Mouse (Mus musculus) Patski (cell line): ENCODE data around the gene Pabpc6. TPM values are rescaled to one million over a fixed set of nuclear protein-coding genes. Genes with fewer than 3 reads are reported as not detected.

Experiments used
- ATAC-seq: fragments of 100-300 bp; one replicate; pipeline ENCODE4 v1.8.0; 2021
- CTCF ChIA-PET: fragments of 350-600 bp; sonication (Branson Sonifier 250); formaldehyde crosslinking; loops from one replicate; lab custom pipeline; 2022; ENCODE audit warnings: inconsistent platforms; lab: Charles Lee
- POLR2A ChIA-PET: fragments of 350-600 bp; sonication (Branson Sonifier 250); formaldehyde crosslinking; loops from one replicate; lab custom pipeline; 2022; ENCODE audit warnings: antibody characterized with exemption, inconsistent platforms; lab: Charles Lee
- DNase-seq: peaks from one replicate; pipeline ENCODE4 v3.0.0-alpha.2; 2011; ENCODE audit warnings: low read depth, low spot score
- H3K27me3 ChIP-seq: fragments of 371-371 bp; one replicate; pipeline ENCODE4 v1.5.1; 2021
- CTCF ChIP-seq: fragments of 100-300 bp; IDR thresholded peaks from one replicate; pipeline ENCODE4 v1.5.1; 2021
- in situ Hi-C: fragments of 300-500 bp; cut with MboI; formaldehyde crosslinking; loops from 3 replicates; pipeline ENCODE4 v1.11.1; 2018; ENCODE audit warnings: low pct_unique_long_range_greater_than_20kb, mixed read lengths
- polyA plus RNA-seq: library from polyadenylated mRNA; unstranded; gene quantifications from one replicate; pipeline ENCODE4 v1.2.3, GENCODE M21; 2021

The Pabpc6 gene
- polyA plus RNA-seq, 1 experiment from 2014 or later = not detected

GRCm38 (mm10) chr17:9654155-9654554 is 15.4 kb downstream of the Pabpc6 start:
- H3K27me3 ChIP-seq = no peaks in the 10 kb centered on the region
- no peak for ATAC-seq
- ChIA-PET POLR2A (no interaction called here), CTCF (no interaction called here)
- no peak for DNase-seq
- in situ Hi-C loops = no loop called here
- TF ChIP-seq CTCF = no peak

GRCm38 (mm10) chr17:9647644-9648043 is 21.9 kb downstream of the Pabpc6 start:
- peaks cover 5% of the 10 kb centered on the region for H3K27me3 ChIP-seq
- ChIA-PET POLR2A (no interaction called here), CTCF (interaction anchor here (1.1 kb wide), 1 partner anchor 11 kb away, joined by 3 read pairs; no protein-coding TSS in a partner anchor)
- no peak for TF ChIP-seq CTCF
- ATAC-seq (no peak), DNase-seq (no peak)
- in situ Hi-C loops = no loop called here

GRCm38 (mm10) chr17:9643657-9644180 is 25.8 kb downstream of the Pabpc6 start:
- no peak for ATAC-seq
- ChIA-PET CTCF (no interaction called here), POLR2A (no interaction called here)
- DNase-seq = no peak
- TF ChIP-seq CTCF = no peak
- H3K27me3 ChIP-seq = peaks cover 9% of the 10 kb centered on the region
- in situ Hi-C loops = no loop called here

- in situ Hi-C loops = no loop called here
- ATAC-seq (no peak), DNase-seq (no peak)
- CTCF ChIA-PET = interaction anchor here (1.1 kb wide), 1 partner anchor 10 kb away, joined by 3 read pairs; no protein-coding TSS in a partner anchor
- POLR2A ChIA-PET = no interaction called here
- TF ChIP-seq CTCF = no peak
- H3K27me3 ChIP-seq = no peaks in the 10 kb centered on the region
Measured at GRCm38 (mm10) chr17:9637011-9637410, 32.5 kb downstream of the Pabpc6 start.

GRCm38 (mm10) chr17:9632579-9633252 is 36.8 kb downstream of the Pabpc6 start:
- ATAC-seq (no peak), DNase-seq (no peak)
- ChIA-PET CTCF (no interaction called here), POLR2A (no interaction called here)
- in situ Hi-C loops = no loop called here
- peaks cover 5% of the 10 kb centered on the region for H3K27me3 ChIP-seq
- no peak for TF ChIP-seq CTCF

GRCm38 (mm10) chr17:9632140-9632539 is 37.4 kb downstream of the Pabpc6 start:
- ChIA-PET CTCF (no interaction called here), POLR2A (no interaction called here)
- ATAC-seq (no peak), DNase-seq (no peak)
- in situ Hi-C loops = no loop called here
- no peak for TF ChIP-seq CTCF
- H3K27me3 ChIP-seq = peaks cover 7% of the 10 kb centered on the region

- DNase-seq (no peak), ATAC-seq (no peak)
- peaks cover 8% of the 10 kb centered on the region for H3K27me3 ChIP-seq
- in situ Hi-C loops = no loop called here
- TF ChIP-seq CTCF = no peak
- CTCF ChIA-PET = no interaction called here
- POLR2A ChIA-PET = no interaction called here
Measured at GRCm38 (mm10) chr17:9631081-9631480, 38.4 kb downstream of the Pabpc6 start.

- POLR2A ChIA-PET = no interaction called here
- CTCF ChIA-PET = no interaction called here
- ATAC-seq = no peak
- H3K27me3 ChIP-seq = peaks cover 10% of the 10 kb centered on the region
- no peak for DNase-seq
- in situ Hi-C loops = no loop called here
- TF ChIP-seq CTCF = no peak
Measured at GRCm38 (mm10) chr17:9627011-9627410, 42.5 kb downstream of the Pabpc6 start.

Other genes with a start within 250 kb of the Pabpc6 start
- not detected for gene Gm17728, start 247.7 kb downstream of the Pabpc6 start, polyA plus RNA-seq